Mouse (Mus musculus) lung, postnatal 25 days (tissue): ENCODE measurements around the gene Smarcd3.

Source experiments
- DNase-seq: peaks from one replicate; pipeline ENCODE4 v3.0.0; 2022; ENCODE audit warnings: low spot score

Smarcd3 gene

GRCm38 (mm10) chr5:24620626-24621025, 3.6 kb downstream of the Smarcd3 start:
- no peak for DNase-seq

GRCm38 (mm10) chr5:24620116-24620515, 4.1 kb downstream of the Smarcd3 start:
- no peak for DNase-seq

- no peak for DNase-seq
Measured at GRCm38 (mm10) chr5:24618921-24619320, 5.3 kb downstream of the Smarcd3 start.

- no peak for DNase-seq
Measured at GRCm38 (mm10) chr5:24615097-24615496, 9.1 kb downstream of the Smarcd3 start.

- no peak for DNase-seq
Measured at GRCm38 (mm10) chr5:24612302-24612649, 11.9 kb downstream of the Smarcd3 start.

- DNase-seq, result no peak
Measured at GRCm38 (mm10) chr5:24611366-24612301, 12.6 kb downstream of the Smarcd3 start.

- no peak for DNase-seq
Measured at GRCm38 (mm10) chr5:24609388-24609787, 14.8 kb downstream of the Smarcd3 start.

GRCm38 (mm10) chr5:24605980-24606665, 18.1 kb downstream of the Smarcd3 start:
- no peak for DNase-seq

GRCm38 (mm10) chr5:24605321-24605979, 18.8 kb downstream of the Smarcd3 start:
- no peak for DNase-seq

- peak; percentile 87 for DNase-seq
Measured at GRCm38 (mm10) chr5:24604656-24605100, 19.5 kb downstream of the Smarcd3 start.

- no peak for DNase-seq
Measured at GRCm38 (mm10) chr5:24604080-24604655, 20.0 kb downstream of the Smarcd3 start.

GRCm38 (mm10) chr5:24603431-24604010, 20.7 kb downstream of the Smarcd3 start:
- no peak for DNase-seq

GRCm38 (mm10) chr5:24602751-24603343, 21.4 kb downstream of the Smarcd3 start:
- peak; percentile 91 for DNase-seq

GRCm38 (mm10) chr5:24601911-24602750, 22.1 kb downstream of the Smarcd3 start:
- DNase-seq, result peak; percentile 69

GRCm38 (mm10) chr5:24601071-24601835, 23.0 kb downstream of the Smarcd3 start:
- no peak for DNase-seq

GRCm38 (mm10) chr5:24600236-24600635, 24.0 kb downstream of the Smarcd3 start:
- no peak for DNase-seq

GRCm38 (mm10) chr5:24599137-24599536, 25.1 kb downstream of the Smarcd3 start:
- no peak for DNase-seq

GRCm38 (mm10) chr5:24598570-24599006, 25.6 kb downstream of the Smarcd3 start:
- DNase-seq, result peak; percentile 33

- DNase-seq, result no peak
Measured at GRCm38 (mm10) chr5:24597901-24598569, 26.2 kb downstream of the Smarcd3 start.
